Mouse (Mus musculus) stomach, embryonic 14.5 days (tissue): ENCODE data around the gene Myrip. TPM values are rescaled to one million over a fixed set of nuclear protein-coding genes. Genes with fewer than 3 reads are reported as not detected.

ENCODE experiments used
- ATAC-seq: fragments of 200-750 bp; cut with Nextera tagmentation; 2 replicates; pipeline ENCODE4 v1.8.0; 2017; ENCODE audit warnings: low read depth, moderate TSS enrichment; ENCODE audit not compliant: insufficient number of reproducible peaks, insufficient read depth, low FRiP score
- H3K27ac ChIP-seq: fragments of 300-500 bp; sonication (generic); 2 replicates; pipeline ENCODE4 v1.5.1; 2014; ENCODE audit warnings: mild to moderate bottlenecking, low read length, moderate library complexity, mixed read lengths
- H3K27me3 ChIP-seq: fragments of 300-500 bp; sonication (generic); 2 replicates; pipeline ENCODE4 v1.6.1; 2014; ENCODE audit warnings: low read length, control low read depth, mixed read lengths; ENCODE audit not compliant: control insufficient read depth, insufficient read depth
- H3K36me3 ChIP-seq: fragments of 300-500 bp; sonication (generic); 2 replicates; pipeline ENCODE4 v1.6.1; 2014; ENCODE audit warnings: mild to moderate bottlenecking, control low read depth, low read length, moderate library complexity, mixed read lengths; ENCODE audit not compliant: control insufficient read depth, insufficient read depth
- H3K4me1 ChIP-seq: fragments of 300-500 bp; sonication (generic); 2 replicates; pipeline ENCODE4 v1.6.1; 2014; ENCODE audit warnings: low read length, control low read depth, mixed read lengths; ENCODE audit not compliant: control insufficient read depth, insufficient read depth
- H3K4me2 ChIP-seq: fragments of 300-500 bp; sonication (generic); replicated peaks from 2 replicates; pipeline ENCODE4 v1.6.1; 2014; ENCODE audit warnings: low read depth, low read length, control low read depth
- H3K4me3 ChIP-seq: fragments of 300-500 bp; sonication (generic); 2 replicates; pipeline ENCODE4 v1.5.1; 2014; ENCODE audit warnings: low read depth, low read length, control low read depth
- H3K9ac ChIP-seq: fragments of 300-500 bp; sonication (generic); replicated peaks from 2 replicates; pipeline ENCODE4 v1.6.1; 2014; ENCODE audit warnings: low read depth, mild to moderate bottlenecking, control low read depth, low read length, moderate library complexity, mixed read lengths
- H3K9me3 ChIP-seq: fragments of 300-500 bp; sonication (generic); 2 replicates; pipeline ENCODE4 v1.6.1; 2016; ENCODE audit warnings: low read depth, low read length, control low read depth; ENCODE audit not compliant: control insufficient read depth
- WGBS: fragments of 180-500 bp; shearing (Covaris S2); extraction: QIAGEN DNeasy Blood & Tissue Kit; methylation state at CpG from one replicate; pipeline ENCODE4 v1.1.7; 2014; 5-methylcytosine and 5-hydroxymethylcytosine counted together
- polyA plus RNA-seq: library from polyadenylated mRNA; unstranded; fragments of >200 nt; fragmentation: Nextera tagmentation; extraction: Ambion mirVana; gene quantifications from 2 replicates; pipeline ENCODE4 v1.2.1, GENCODE M21; 2014

Gene Myrip
- polyA plus RNA-seq, 1 experiment from 2014 or later, result 0.30 TPM

DNA sequence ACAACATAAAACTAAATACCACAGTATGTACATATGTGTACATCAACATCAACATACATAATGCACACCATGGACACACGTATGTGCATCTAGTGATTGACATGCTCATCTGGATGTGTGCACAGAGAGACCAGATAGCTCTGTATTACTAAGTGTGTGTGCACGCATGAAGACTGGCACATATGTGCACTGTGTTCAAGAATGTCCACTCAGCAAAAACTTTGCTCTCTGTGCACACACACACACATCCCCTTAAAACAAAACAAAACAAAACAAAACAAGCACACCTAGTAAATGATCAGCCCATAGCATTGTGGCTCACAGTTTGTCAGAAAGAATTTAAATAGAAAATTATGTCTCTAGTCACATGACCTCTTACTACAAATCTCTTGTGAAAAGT is 10.9 kb upstream of the Myrip start:
- Histone ChIP-seq H3K36me3 (no peaks in the 10 kb centered on the region), H3K27me3 (no peaks in the 10 kb centered on the region), H3K9ac (no peak overlapping the region), H3K27ac (no peak overlapping the region), H3K4me2 (no peak overlapping the region), H3K9me3 (no peaks in the 10 kb centered on the region), H3K4me1 (no peaks in the 10 kb centered on the region), H3K4me3 (no peak overlapping the region)
- no peak for ATAC-seq
- WGBS, result 85% methylated on average over 2 of the region's 2 CpGs

- Histone ChIP-seq H3K9ac (no peak overlapping the region), H3K27me3 (no peaks in the 10 kb centered on the region), H3K4me2 (no peak overlapping the region), H3K4me1 (no peaks in the 10 kb centered on the region), H3K27ac (no peak overlapping the region), H3K36me3 (no peaks in the 10 kb centered on the region), H3K9me3 (no peaks in the 10 kb centered on the region), H3K4me3 (no peak overlapping the region)
- 76% methylated on average over 5 of the region's 5 CpGs for WGBS
- no peak for ATAC-seq
These were observed 8.8 kb upstream of the Myrip start for GRCm38 (mm10) chr9:120292488-120292887.

DNA sequence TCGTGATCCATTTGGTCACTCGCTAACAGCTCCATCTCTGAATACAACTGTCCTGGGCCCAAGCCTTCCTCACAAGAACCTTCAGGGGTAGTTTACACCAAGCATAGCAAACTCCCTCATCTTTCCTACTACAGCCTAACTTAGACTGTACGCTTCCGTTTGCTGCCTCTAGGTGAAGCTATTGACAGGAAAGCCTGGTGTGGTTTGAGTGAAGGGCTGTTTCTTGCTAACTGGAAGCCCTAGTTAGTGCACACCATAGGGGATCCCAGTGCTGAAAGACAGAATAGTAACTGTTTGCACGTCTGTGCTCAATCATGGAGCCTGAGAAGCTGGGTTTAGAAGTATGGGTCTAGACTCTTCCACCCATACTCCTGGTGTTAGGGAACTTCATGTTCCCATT is 5.8 kb upstream of the Myrip start:
- Histone ChIP-seq H3K4me3 (no peak overlapping the region), H3K4me1 (no peaks in the 10 kb centered on the region), H3K27me3 (no peaks in the 10 kb centered on the region), H3K9me3 (no peaks in the 10 kb centered on the region), H3K36me3 (no peaks in the 10 kb centered on the region), H3K9ac (no peak overlapping the region), H3K4me2 (no peak overlapping the region), H3K27ac (no peak overlapping the region)
- 80% methylated on average over 5 of the region's 5 CpGs for WGBS
- no peak for ATAC-seq

- H3K27me3 ChIP-seq, result no peaks in the 10 kb centered on the region
- H3K36me3 ChIP-seq, result no peaks in the 10 kb centered on the region
- no peak overlapping the region for H3K4me2 ChIP-seq
- H3K9ac ChIP-seq, result no peak overlapping the region
- H3K9me3 ChIP-seq, result no peaks in the 10 kb centered on the region
- no peak for ATAC-seq
- no peak overlapping the region for H3K27ac ChIP-seq
- H3K4me3 ChIP-seq, result no peak overlapping the region
- 95% methylated on average over 1 of the region's 1 CpGs for WGBS
- no peaks in the 10 kb centered on the region for H3K4me1 ChIP-seq
These were observed 4.4 kb upstream of the Myrip start for GRCm38 (mm10) chr9:120296938-120297337.

GRCm38 (mm10) chr9:120299429-120299828 is 1.9 kb upstream of the Myrip start:
- Histone ChIP-seq H3K36me3 (no peaks in the 10 kb centered on the region), H3K9ac (no peak overlapping the region), H3K9me3 (no peaks in the 10 kb centered on the region), H3K27me3 (peaks cover 20% of the 10 kb centered on the region), H3K4me1 (peaks cover 6% of the 10 kb centered on the region; the same call in 1 of the 2 replicates), H3K27ac (no peak overlapping the region), H3K4me2 (no peak overlapping the region), H3K4me3 (no peak overlapping the region)
- WGBS, result 63% methylated on average over 2 of the region's 2 CpGs
- ATAC-seq, result no peak

DNA sequence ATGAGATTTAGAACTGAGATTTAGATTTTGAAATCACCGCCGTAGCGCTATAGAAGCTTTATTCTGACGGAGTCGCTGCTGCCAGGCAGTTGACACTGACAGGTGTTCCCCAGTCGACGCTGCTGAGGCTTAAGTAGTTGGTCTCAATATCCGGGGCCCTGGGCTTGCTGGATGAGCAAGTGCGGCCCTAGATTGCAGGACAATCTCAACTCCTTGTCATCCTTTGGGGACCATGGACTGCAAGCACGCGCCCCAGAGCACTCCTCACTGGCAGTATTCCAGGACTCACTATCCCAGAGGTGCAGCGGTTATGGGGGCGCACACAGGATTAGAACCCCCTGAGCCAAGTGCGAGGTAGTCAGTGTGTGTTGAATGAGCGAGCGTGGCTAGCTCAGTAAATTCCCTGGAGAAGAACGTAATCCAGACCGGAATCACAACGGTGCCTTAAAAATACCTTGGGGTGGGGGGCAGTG is 1.7 kb downstream of the Myrip start:
- 12% methylated on average over 19 of the region's 19 CpGs for WGBS
- ATAC-seq, result no peak
- Histone ChIP-seq H3K4me2 (peak overlapping the region; percentile 94), H3K27me3 (peaks cover 38% of the 10 kb centered on the region), H3K4me3 (peak overlapping the region; percentile 44), H3K27ac (no peak overlapping the region), H3K36me3 (no peaks in the 10 kb centered on the region), H3K9me3 (no peaks in the 10 kb centered on the region), H3K4me1 (peaks cover 8% of the 10 kb centered on the region; the same call in 1 of the 2 replicates), H3K9ac (no peak overlapping the region)

DNA sequence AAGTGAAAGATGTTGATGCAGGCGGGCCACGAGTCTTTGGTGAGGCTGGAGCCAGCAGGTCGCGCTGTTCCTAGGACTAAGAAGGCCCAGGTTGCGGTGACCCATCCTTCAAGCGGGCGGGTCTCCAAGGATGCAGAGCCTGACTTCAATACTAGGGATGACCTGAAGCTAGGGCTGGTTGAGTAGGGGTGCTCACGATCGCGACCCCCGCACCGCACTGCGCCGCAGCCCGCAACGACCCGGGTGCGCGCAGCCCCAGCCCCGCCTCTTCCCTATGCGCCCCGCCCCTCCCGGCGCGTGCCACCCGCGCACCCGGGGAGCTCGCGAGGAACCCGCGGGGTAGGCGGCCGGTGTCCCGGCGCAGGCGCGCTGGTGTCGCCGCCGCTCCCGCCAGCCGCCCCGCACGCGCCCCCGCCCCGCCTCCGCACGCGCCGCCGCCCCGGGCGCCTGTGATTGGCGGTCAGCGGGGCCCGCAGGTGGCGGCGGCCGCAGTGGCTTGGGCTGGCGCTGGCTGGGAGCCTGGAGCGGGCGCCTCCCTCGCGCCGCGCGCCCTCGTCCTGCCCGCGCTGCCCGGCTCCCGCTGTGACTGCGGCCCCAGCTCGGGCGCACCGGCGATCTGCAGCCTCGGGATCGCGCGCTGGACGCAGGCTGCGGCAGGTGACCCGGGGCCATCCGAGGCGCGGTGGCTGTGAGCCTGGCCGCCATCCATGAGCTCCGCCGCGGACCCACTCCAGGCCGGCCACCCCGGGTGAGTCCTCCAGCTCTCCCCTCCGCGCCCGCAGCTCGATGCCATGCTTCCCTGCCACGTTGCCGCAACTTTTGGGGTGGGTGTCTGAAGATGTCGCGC is 2.4 kb downstream of the Myrip start:
- under 1% methylated on average over 66 of the region's 103 CpGs for WGBS
- Histone ChIP-seq H3K4me3 (peak overlapping the region; percentile 44), H3K4me1 (peaks cover 8% of the 10 kb centered on the region; the same call in 1 of the 2 replicates), H3K27ac (no peak overlapping the region), H3K27me3 (peaks cover 38% of the 10 kb centered on the region), H3K9ac (0 out of 2 replicates have a peak overlapping the region, but pooled peaks have one; percentile 25), H3K9me3 (no peaks in the 10 kb centered on the region), H3K36me3 (no peaks in the 10 kb centered on the region), H3K4me2 (peak overlapping the region; percentile 94)
- peak; percentile 78 for ATAC-seq

GRCm38 (mm10) chr9:120304300-120305137 is 3.2 kb downstream of the Myrip start:
- peak overlapping the region; percentile 94 for H3K4me2 ChIP-seq
- H3K27me3 ChIP-seq, result peaks cover 38% of the 10 kb centered on the region
- H3K36me3 ChIP-seq, result no peaks in the 10 kb centered on the region
- H3K27ac ChIP-seq, result no peak overlapping the region
- peak; percentile 35 for ATAC-seq
- H3K4me1 ChIP-seq, result peaks cover 8% of the 10 kb centered on the region; the same call in 1 of the 2 replicates
- H3K9me3 ChIP-seq, result no peaks in the 10 kb centered on the region
- H3K4me3 ChIP-seq, result peak overlapping the region; percentile 44
- WGBS, result 2% methylated on average over 54 of the region's 54 CpGs
- H3K9ac ChIP-seq, result 0 out of 2 replicates have a peak overlapping the region, but pooled peaks have one; percentile 25
